Mouse (Mus musculus): ENCODE measurements around the gene Mxi1.

Gene Mxi1

DNA sequence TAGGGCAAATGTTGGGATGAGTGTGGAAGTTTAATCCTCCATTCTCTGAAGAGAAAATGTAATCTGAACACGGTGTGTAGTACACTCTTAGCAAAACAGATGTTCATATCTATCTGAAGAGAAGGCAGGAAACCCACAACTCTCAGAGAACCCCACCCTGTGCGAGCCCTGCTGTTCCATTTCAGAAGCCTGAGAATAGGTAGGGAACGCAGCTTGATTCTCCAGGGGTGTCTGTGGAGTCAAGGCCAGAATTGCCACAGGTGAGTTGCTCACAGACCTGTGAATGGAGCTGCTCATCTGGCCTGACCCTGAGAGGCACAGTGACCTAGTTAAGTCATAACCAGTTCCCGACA is 10.5 kb upstream of the Mxi1 start:
- no peak for DNase-seq (ENCODE audit: low read depth)

DNA sequence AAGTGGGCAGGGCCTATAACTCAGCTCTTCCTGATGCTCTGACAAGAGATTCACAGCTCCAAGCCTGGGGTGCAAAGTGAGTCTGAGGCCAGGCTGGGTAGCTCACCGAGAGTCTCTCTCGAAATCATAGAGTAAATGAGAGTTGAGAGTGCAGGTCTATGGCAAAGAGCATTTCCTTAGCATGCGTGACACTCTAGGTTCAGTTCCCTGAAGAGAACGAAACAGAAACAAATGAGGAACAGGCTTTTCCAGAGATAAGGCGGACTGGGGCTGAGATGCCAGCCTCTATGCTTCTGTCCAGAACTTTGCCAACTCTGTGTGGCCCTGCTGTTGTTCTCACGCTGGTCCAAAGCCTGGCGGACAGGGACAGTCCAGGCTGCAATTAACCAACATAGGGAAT is 6.9 kb upstream of the Mxi1 start:
- DNase-seq (ENCODE audit: low read depth) = no peak

DNA sequence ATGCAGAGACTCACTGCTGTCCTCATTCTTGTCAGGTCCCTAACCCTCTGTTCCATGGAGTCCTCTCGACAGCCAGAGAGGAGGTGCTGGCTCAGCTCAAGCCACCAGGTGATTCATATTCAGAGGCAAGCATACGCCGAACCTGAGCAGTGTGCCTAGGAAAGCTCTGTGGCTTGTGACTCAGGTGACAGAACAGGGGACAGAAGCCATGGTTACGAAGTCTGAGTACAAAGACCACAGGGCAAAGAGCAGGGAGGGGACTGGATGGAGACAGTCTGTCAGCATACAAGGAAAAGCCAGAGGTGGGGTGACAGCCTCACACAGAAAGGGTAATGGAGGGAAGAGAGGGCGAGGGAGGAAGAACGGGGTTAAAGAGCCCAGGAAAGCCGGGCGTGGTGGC is 4.7 kb upstream of the Mxi1 start:
- DNase-seq (ENCODE audit: low read depth) = no peak

DNA sequence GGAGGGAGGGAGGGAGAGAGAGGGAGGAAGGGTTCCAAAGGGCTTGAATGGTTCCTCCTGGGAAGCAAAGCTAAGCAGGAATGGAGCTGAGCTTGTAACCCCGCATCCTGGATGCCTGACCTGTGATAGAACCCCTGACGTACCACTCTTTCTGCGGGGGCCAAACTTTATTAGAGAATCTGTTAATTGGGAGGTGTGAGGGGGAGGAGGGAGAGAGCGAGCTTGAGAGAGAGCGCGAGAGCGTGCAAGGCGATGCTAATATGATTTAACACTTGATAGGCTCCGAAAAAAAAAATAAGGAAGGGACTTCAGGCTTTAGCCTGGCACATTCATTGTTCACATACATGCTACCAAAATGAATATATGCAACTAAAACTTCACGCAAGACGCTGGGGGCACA is 3.6 kb upstream of the Mxi1 start:
- DNase-seq (ENCODE audit: low read depth) = no peak

DNA sequence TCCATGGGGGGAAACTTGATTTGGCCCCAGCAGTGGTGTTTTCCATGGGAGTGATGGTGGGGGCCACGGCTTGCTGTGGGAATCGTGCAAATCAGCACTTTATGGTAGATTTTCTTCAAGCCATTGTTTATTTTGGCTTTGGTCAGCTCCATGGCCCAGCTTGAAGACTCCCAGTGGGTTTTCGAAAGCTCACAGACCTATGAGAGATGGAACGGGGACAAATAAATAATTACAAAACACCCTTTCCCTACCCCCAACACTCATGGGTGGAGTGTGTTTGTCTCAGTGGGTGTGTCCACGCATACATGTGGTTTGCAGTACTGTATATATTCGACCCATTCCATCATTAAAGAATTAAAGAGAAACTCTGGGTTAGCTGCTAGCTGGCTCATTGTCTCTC is 3.1 kb upstream of the Mxi1 start:
- no peak for DNase-seq (ENCODE audit: low read depth)

DNA sequence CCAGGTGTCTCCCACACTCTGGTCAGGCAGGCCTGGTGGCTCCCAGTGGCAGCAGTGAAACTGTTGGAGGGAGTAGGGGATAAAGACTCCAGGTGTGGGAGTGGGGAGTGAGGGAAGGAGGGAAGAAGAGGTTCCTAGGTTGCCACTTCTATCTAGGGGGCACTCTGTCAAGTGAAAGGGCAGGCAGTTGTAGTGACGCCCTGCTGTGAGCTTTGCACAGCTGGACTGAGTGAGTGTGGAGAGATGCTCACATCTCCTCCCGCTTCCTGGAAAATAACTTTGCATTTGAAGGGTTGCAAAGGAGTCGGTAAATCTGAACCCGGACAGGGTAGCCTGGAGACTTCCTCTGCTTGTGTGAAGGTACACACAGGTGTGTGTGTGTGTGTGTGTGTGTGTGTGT is 687 bp upstream of the Mxi1 start:
- no peak for DNase-seq (ENCODE audit: low read depth)

DNA sequence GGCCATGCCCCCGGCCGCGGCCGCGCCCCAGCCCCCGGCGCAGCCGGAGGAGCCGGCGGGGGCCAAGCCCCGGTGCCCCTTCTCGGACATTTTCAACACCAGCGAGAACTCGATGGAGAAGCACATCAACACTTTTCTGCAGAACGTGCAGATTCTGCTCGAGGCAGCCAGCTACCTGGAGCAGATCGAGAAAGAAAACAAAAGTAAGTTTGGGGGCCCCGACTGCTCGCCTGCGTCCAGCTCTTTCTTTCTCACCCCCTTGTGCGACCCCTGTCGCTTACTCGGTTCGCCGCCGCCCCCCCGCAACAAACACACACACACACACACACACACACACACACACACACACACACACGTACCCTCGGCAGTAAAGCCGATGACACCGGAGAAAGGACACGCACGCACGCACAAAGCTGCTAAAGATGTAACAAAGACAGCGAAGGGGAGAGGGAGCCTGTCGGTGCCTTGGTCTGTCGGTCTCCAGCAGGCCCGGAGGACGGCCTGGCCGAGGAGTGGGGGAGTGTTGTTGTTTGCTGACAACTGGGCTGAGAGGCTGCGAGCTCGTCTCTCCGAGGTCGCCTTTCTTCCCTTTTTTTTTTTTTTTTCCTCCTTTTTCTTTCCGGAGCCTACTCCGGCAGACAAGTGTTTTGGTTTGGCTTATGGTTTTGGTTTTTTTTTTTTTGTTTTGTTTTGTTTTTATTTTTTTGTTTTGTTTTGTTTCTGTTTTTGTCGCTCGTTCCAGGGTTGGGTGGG is 629 bp downstream of the Mxi1 start:
- DNase-seq (ENCODE audit: low read depth) = peak; percentile 77

DNA sequence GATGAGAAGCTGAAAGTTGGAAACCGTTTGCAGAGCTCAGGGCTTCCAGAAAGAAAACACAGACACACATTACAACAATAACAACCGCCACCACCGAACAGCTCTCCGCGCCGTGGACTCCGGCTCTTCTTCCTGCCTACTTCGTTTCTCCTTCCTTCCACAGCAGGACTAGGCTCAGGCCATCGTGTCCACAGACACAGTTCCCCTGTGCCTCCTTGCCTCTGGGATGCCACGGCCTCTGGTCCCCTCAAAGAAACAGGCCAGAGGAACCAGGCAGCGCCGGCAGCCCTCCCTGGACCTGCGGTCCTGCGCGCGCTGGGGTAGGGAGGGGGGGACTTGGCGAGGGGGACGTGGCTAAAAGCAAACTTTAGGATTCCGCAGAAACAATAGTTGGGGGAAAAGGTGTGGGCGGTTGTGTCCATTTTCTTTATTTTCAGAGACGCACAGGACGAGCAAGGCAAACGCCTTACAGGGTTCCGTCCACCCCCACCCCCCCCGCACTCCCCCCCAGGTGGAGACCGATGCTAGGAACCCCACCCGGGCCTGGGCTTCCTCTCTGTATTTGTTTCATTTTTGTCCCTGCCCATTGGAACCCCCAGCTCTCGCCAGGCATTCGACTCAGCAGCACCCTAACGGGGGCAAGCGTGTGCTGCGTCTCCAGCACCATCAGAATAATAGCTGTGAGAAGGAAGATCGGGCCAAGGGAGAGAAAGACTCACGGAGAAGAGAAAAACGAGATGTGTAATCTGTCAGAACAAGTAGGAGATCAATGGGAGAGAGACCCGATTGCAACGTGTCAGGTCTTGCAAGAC is 1.4 kb downstream of the Mxi1 start:
- DNase-seq (ENCODE audit: low read depth) = peak; percentile 76

DNA sequence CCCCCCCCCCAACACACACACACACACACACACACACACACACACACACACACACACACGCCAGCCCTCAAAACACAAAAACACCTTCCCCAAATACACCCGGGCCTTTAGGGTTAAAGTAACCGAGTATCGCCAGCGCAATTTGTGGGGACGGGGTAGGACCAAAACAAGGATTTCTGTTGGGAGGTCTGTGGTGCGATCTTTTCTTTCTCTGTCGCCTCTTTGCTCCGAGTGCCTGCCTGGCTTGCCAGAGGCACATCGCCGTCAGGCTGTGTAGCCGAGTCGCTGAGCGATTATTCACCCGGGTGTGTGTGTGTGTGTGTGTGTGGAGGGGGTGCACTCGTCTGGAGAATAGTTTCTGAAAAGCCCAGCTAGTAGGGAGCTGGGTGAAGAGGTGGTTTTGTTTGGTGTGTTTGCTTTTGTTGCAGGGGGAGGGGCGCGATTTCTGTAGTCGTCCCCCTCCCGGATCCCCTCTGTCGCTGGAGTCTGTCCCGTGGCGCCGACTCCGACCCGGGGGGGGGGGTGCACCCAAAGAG is 2.1 kb downstream of the Mxi1 start:
- peak; percentile 80 for DNase-seq (ENCODE audit: low read depth)

DNA sequence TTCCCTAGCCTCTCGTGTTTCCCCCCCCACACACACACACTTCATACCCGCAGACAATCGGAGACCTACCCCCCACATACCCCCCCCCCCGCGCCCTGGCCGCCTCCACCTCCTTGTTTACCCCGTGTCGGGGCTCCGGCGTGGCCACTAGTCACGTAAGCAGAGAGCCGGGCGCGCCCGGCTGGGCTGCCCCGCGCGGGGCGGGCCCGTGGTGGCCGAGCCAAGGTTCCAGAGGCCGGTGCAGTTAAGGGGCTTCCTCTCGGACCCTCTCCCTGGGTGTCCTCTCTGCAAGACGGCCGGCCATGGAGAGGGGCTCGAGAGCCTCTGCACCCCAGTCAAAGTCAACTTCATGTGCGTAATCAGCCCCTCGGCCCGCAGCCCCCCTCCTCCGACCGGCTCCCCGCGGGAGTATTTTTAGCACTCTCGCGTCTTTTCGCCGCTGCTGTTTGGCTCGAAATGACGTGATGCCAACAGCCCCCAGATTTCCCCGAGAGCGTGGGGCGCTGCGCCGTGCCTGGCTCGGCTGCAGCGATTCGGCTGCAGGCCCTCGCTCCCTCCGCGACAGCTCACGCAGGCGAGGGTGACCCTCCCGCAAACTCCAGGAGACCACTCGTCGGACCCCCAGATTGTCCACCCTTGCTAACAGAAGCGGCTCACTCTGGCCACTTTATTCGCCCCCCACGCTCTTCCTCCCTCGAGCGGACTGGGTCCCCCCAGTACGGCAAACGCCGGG is 2.8 kb downstream of the Mxi1 start:
- DNase-seq (ENCODE audit: low read depth) = peak; percentile 88

DNA sequence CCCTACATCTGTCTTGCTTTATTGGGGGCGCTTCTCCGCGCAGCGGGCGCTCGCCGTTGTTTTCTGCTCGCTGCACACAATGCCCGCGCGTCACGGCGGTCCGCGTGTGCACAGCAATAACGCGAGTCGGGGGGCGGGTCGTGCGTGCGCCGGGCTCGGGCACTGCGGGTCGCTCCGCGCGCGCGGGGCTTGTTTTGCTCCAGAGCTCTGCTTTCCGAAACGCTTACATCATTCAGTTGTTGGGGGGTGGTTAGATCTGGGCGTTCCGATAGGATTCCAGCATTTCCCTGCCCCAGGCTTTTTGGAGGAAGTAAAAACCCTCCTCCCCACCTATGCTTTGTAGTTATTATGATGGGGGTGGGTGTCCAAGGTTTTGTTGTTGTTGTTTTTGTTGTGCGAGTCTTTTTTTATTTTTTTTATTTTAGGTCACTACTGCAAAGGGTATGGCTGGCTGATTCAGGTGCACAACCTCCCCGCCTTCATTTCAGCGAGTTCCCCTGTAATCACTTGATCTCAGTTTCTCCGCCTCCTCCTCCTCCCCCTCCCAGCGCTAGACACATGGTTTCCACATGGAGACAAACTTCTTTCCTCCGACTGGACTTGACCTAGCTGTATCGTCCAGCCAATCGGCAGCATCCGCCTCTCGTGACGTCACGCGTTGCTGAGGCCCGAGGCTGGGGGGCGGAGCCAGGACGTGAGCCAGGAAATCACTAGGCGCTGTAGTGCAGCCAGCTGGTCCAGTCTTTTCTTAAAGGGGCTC is 3.5 kb downstream of the Mxi1 start:
- DNase-seq (ENCODE audit: low read depth) = peak; percentile 98

DNA sequence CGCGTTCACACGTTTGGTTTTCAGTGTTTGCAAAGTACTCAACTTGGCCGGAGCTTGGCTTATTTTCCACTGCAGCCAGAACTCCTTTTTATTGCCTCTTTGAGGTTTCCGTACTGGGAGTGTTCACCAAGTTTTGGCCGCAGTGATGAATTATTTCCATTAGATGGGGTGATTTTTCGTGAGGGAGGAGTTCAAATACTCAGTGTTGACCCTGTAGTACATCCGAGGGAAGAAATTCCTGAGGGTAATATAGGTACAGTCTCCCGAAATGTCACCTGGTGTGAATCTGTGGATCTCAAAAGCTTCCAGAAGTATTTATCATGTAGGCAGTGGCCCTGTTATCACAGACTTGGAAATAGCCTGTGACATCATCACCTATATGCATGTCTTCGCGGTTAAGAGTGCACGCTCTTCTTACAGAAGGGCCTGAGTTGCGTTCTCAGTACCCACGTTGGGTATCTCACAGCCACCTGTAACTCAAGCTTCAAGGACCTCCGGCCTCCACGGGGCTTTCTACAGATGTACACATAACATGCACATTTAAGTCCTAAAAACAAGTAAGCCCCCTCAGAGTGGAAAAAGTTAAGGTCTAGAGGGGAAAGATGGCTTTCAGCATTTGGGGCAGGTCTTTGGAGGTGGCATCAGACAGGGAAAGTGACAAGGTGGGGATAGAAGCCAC is 4.4 kb downstream of the Mxi1 start:
- no peak for DNase-seq (ENCODE audit: low read depth)

DNA sequence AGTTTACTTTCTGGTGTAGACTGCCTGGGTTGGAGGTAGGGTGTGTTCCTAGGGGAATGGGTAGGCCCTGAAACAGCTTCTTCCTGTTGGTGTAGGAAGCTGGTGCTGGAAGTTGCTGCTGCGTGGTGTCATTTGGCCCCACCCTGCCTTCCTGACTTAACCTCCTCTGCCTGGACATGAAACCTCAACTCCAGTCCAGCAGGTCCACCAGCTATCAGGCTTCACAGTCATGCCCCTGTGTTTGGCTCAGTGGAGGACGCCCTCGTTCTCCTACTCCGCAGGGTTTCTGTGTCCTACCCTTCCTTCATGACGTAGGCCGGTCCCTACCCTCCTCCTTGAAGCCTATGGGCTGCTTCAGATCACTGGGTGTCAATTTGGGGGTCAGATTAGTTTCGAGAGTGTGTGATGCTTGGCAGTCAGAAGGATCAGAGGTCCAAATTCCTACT is 4.9 kb downstream of the Mxi1 start:
- DNase-seq (ENCODE audit: low read depth) = no peak

DNA sequence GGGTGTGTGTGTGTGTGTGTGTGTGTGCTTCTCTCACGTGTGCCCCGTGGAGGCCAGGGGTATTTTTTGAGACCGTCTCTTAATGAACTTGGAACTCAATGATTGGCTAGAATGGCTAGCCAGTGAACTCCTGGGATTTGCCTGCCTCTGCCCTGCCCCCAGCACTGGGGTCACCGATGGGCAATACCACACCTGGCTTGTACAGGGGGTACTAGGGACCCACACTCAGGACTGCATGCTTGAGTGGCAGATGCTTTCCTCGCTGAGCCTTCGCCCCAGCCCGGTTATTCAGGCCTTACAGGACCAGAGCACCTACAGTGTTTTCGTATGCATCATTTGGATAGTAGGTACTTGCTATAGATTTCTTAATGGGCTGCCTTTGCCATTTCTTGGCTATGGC is 5.8 kb downstream of the Mxi1 start:
- no peak for DNase-seq (ENCODE audit: low read depth)

DNA sequence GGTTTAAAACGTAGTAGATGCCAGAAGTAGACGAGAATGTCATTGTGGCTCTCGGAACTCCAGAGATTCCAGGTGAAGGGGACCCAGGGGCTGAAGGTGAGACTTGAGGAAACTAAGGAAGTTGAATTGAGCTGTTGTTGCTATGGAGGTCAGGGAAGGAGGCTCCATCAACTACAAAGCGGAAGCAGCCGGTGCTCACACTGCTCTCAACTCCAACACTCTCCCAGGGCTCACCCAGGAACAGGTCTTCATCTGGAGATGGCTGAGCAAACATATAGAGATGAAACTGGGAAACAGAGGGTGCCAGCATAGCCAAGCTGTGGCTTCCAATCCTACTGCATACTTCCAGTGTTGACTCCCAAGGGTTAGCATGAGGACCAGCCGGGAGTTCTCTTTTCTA is 6.6 kb downstream of the Mxi1 start:
- no peak for DNase-seq (ENCODE audit: low read depth)

DNA sequence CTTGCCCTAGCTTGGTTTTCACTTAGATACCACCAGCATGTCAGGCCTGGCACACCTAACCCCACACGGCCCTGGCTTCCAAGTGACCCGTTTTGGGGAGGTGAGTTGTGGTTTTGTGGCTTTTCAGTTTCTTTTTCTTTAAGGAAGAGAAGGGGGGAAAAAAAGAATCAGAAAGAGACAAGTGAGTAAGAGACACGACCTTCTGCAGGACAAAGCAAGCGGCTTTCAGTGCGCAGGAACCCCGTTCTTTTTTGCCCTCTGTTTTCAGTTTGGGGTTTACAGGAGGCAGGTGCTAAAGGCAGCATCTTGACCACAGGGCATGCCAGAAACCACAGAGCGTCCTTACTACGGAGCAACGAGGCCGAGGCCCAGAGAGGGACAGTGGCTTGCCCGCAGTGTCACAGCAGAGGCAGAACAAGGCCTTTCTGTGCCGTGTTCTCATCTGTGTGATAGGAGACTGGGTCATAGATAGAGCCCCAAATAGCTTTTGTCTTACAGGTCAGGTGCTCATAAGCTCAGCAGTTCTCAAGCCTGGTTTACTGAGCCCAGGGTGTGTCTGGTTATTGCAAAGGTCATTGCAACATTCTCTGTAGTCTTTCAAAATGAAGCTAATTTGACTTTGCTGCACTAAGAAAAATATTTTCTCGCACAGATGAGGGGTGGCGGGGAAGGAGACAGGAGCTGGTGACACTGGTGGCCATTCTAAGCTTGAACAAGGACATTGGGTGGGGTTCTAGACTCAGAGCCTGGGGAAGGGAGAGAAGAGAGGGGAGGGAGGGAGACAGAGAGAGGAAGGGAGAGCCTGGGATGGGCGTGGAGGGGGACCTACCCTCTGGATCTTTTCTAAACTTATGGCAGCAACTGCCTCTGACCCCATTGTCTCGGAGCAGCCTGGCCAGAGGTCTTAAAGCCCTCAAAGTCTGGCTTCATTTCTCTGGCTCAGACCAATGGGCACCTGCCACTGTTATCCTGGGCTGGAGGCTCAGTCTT is 8.1 kb downstream of the Mxi1 start:
- peak; percentile 66 for DNase-seq (ENCODE audit: low read depth)

DNA sequence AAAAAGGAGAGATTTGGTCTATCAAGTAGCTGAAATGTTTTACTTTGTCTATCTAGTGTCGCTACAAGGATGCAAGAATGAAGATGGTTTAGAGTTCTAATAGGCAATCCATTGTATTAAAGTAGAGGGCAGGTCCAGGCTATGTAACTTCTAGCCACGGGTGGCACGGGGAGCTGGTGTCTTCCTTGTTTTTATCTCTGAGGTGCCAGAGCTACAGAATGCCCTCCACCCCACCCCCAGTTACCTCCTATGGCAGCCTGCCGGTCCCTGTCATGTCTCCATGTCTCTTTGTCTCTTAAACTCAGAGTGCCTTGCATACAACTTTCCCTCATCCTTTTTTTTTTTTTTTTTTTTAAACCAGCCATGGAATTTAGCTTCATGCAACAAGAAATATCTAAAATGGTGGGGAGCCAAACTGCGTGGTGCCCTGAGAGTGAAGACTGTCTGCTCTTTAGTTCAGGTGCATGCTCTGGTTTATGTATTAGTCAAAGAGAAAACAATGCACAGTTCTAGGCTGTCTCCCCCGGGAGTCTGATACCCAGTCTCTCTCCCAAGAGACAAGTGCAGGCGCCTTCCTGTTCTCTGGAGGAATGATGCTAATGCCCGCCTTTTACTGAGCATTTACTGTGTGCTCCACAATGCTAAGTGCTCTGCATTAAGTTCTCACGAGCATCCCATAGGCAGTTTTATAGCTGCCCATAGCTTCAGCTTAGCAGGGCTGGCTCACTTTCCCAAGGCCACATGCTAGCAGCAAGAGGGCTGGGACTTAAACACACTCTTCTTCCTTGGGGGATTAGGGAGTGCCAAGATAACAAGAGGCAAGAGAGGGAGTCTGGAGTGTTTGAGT is 10.2 kb downstream of the Mxi1 start:
- no peak for DNase-seq (ENCODE audit: low read depth)

DNA sequence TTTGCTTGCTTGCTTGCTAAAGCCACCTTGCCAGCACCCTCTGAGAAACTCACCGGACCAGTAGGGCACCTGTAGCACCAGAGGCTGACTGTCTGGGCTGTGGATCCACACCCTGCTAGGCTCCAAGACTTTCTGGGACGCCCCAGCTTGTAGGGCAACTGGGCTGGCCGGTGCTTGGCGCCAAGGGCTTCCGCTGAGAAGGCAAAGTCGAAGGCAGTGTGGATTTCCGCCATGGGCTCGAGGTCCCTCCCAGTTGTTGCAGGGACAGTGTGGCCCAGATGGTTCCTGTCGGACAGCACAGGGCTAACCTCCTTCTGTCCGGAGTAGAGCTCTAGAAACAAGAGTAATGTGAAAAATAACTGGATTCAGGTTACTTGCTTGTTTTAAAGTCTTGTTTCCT is 11.0 kb downstream of the Mxi1 start:
- DNase-seq (ENCODE audit: low read depth) = no peak

DNA sequence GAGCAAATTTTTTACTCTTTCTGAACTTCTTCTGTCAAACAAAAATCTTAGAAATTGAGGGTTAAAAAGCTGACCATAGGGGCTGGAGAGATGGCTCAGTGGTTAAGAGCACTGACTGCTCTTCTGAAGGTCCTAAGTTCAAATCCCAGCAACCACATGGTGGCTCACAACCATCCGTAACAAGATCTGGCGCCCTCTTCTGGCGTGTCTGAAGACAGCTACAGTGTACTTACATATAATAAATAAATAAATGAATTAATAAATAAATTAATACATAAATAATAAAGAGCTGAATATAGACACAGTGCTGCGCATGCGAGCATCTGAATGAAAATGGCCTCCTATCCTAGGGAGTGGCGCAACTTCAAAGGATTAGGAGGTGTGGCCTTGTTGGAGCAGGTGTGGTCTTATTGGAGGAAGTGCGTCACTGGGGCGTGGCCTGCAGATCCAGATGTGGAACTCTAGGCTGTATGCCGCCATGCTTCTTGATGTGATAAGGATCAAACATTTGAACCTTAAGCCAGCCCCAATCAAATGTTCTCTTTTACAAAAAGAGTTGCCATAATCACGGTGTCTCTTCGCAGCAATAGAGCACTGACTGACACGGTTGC is 12.2 kb downstream of the Mxi1 start:
- DNase-seq (ENCODE audit: low read depth) = peak; percentile 50

All from induced T-regulatory cell, adult 2 months (primary cell).